Mouse (Mus musculus) liver, embryonic 16.5 days (tissue): ENCODE data around the gene Olfr160. TPM values are rescaled to one million over a fixed set of nuclear protein-coding genes. Genes with fewer than 3 reads are reported as not detected.

ENCODE experiments used
- ATAC-seq: fragments of 200-750 bp; cut with Nextera tagmentation; 2 replicates; pipeline ENCODE4 v1.8.0; 2017; ENCODE audit warnings: low read depth, mild to moderate bottlenecking, moderate number of reproducible peaks, moderate library complexity
- H3K27ac ChIP-seq: fragments of 300-500 bp; sonication (generic); 2 replicates; pipeline ENCODE4 v1.5.1; 2014; ENCODE audit warnings: mild to moderate bottlenecking, low read length
- H3K27me3 ChIP-seq: fragments of 300-500 bp; sonication (generic); 2 replicates; pipeline ENCODE4 v1.6.1; 2014; ENCODE audit warnings: low read depth, low read length, mixed read lengths; ENCODE audit not compliant: control insufficient read depth, insufficient read depth
- H3K36me3 ChIP-seq: fragments of 300-500 bp; sonication (generic); 2 replicates; pipeline ENCODE4 v1.6.1; 2014; ENCODE audit warnings: mild to moderate bottlenecking; ENCODE audit not compliant: control insufficient read depth, insufficient read depth
- H3K4me1 ChIP-seq: fragments of 300-500 bp; sonication (generic); 2 replicates; pipeline ENCODE4 v1.6.1; 2014; ENCODE audit warnings: low read depth, low read length, mixed read lengths; ENCODE audit not compliant: control insufficient read depth
- H3K4me2 ChIP-seq: fragments of 300-500 bp; sonication (generic); 2 replicates; pipeline ENCODE4 v1.6.1; 2014; ENCODE audit warnings: low read depth, low read length, mixed read lengths
- H3K4me3 ChIP-seq: fragments of 300-500 bp; sonication (generic); 2 replicates; pipeline ENCODE4 v1.5.1; 2014; ENCODE audit warnings: low read depth, mild to moderate bottlenecking, low read length
- H3K9ac ChIP-seq: fragments of 300-500 bp; sonication (generic); 2 replicates; pipeline ENCODE4 v1.6.1; 2014; ENCODE audit warnings: low read depth, low read length
- H3K9me3 ChIP-seq: fragments of 300-500 bp; sonication (generic); replicated peaks from 2 replicates; pipeline ENCODE4 v1.6.1; 2016; ENCODE audit warnings: low read length; ENCODE audit not compliant: control insufficient read depth
- WGBS: fragments of 180-500 bp; shearing (Covaris S2); extraction: QIAGEN DNeasy Blood & Tissue Kit; methylation state at CpG from one replicate; pipeline ENCODE4 v1.1.7; 2014; ENCODE audit not compliant: insufficient replicate concordance; 5-methylcytosine and 5-hydroxymethylcytosine counted together
- polyA plus RNA-seq: library from polyadenylated mRNA; unstranded; fragments of >200 nt; fragmentation: Nextera tagmentation; extraction: Ambion mirVana; gene quantifications from 2 replicates; pipeline ENCODE4 v1.2.1, GENCODE M21; 2015

Gene Olfr160
- polyA plus RNA-seq, 1 experiment from 2014 or later: not detected

- 20% methylated on average over 3 of the region's 3 CpGs for WGBS
- Histone ChIP-seq H3K27ac (no peak overlapping the region), H3K36me3 (no peaks in the 10 kb centered on the region), H3K9ac (no peak overlapping the region), H3K4me3 (no peak overlapping the region), H3K4me2 (no peak overlapping the region), H3K4me1 (no peaks in the 10 kb centered on the region), H3K9me3 (no peaks in the 10 kb centered on the region), H3K27me3 (no peaks in the 10 kb centered on the region)
- ATAC-seq: no peak
These were observed 28.1 kb downstream of the Olfr160 start for GRCm38 (mm10) chr9:37687941-37688303.

- 59% methylated on average over 3 of the region's 3 CpGs for WGBS
- no peaks in the 10 kb centered on the region for H3K27me3 ChIP-seq
- no peak overlapping the region for H3K27ac ChIP-seq
- no peak overlapping the region for H3K4me3 ChIP-seq
- H3K36me3 ChIP-seq: no peaks in the 10 kb centered on the region
- H3K9me3 ChIP-seq: no peaks in the 10 kb centered on the region
- H3K9ac ChIP-seq: no peak overlapping the region
- no peak for ATAC-seq
- H3K4me1 ChIP-seq: no peaks in the 10 kb centered on the region
- no peak overlapping the region for H3K4me2 ChIP-seq
These were observed 28.6 kb downstream of the Olfr160 start for GRCm38 (mm10) chr9:37687288-37687940.

DNA sequence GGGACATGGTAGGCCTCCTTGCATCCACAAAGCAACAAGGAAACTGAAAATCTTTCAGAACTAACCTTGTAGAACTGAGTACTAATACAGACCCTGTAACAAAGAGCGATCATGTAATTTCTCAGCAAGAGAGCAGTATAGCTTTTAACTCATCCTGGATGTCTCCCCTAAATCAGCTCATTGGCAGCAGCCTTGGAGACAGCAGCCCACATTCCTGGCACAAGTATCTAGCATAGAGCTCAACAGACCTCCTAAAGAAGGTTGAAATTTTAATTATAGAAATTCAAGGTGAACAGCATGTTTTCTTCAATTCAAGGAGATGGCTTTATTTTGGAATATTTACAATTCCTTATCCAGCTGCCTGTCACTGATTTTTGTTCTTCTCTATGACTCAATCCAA is 34.9 kb downstream of the Olfr160 start:
- H3K27me3 ChIP-seq: no peaks in the 10 kb centered on the region
- 70% methylated on average over 1 of the region's 1 CpGs for whole genome bisulfite sequencing
- no peak overlapping the region for H3K4me2 ChIP-seq
- H3K4me1 ChIP-seq: no peaks in the 10 kb centered on the region
- no peaks in the 10 kb centered on the region for H3K36me3 ChIP-seq
- no peak overlapping the region for H3K4me3 ChIP-seq
- no peak for ATAC-seq
- no peaks in the 10 kb centered on the region for H3K9me3 ChIP-seq
- H3K27ac ChIP-seq: no peak overlapping the region
- H3K9ac ChIP-seq: no peak overlapping the region

DNA sequence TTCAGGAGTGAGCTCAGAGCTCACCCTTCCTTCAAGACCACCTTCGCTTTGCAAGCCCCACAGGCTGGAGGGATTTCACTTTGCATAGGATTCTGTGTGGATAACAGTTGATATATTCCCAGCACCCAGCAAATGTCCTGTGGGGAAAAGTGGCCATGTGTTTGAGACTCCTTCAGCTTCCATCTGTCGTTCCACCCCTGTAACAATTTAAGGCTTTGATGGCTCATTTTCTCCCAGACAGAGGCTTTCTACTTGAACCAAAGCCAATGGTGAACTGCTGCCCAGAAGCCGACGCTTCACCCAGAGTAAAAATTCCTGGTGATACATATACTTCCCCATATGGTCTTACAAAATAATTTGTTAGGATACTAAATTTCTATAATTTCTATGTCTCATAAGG is 40.8 kb downstream of the Olfr160 start:
- no peaks in the 10 kb centered on the region for H3K9me3 ChIP-seq
- no peak for ATAC-seq

GRCm38 (mm10) chr9:37670261-37670660 is 45.8 kb downstream of the Olfr160 start:
- no peak overlapping the region for H3K27ac ChIP-seq
- H3K36me3 ChIP-seq: no peaks in the 10 kb centered on the region
- H3K4me1 ChIP-seq: no peaks in the 10 kb centered on the region
- H3K9ac ChIP-seq: no peak overlapping the region
- 57% methylated on average over 3 of the region's 3 CpGs for WGBS
- no peak overlapping the region for H3K4me3 ChIP-seq
- H3K4me2 ChIP-seq: no peak overlapping the region
- H3K27me3 ChIP-seq: no peaks in the 10 kb centered on the region
- no peaks in the 10 kb centered on the region for H3K9me3 ChIP-seq
- ATAC-seq: no peak

More for the DNA sequence above, 40.8 kb downstream of the Olfr160 start:
- Histone ChIP-seq H3K27me3 (no peaks in the 10 kb centered on the region), H3K36me3 (no peaks in the 10 kb centered on the region), H3K4me2 (no peak overlapping the region), H3K9ac (no peak overlapping the region), H3K4me1 (no peaks in the 10 kb centered on the region), H3K27ac (no peak overlapping the region), H3K4me3 (no peak overlapping the region)
- WGBS: 70% methylated on average over 4 of the region's 4 CpGs

GRCm38 (mm10) chr9:37669678-37670077 is 46.4 kb downstream of the Olfr160 start:
- no peak for ATAC-seq
- no peaks in the 10 kb centered on the region for H3K4me1 ChIP-seq
- WGBS: 49% methylated on average over 4 of the region's 4 CpGs
- H3K27me3 ChIP-seq: no peaks in the 10 kb centered on the region
- H3K9ac ChIP-seq: no peak overlapping the region
- no peak overlapping the region for H3K4me3 ChIP-seq
- H3K9me3 ChIP-seq: no peaks in the 10 kb centered on the region
- H3K4me2 ChIP-seq: no peak overlapping the region
- no peaks in the 10 kb centered on the region for H3K36me3 ChIP-seq
- H3K27ac ChIP-seq: no peak overlapping the region

GRCm38 (mm10) chr9:37669115-37669514 is 46.9 kb downstream of the Olfr160 start, which contains the start of gene Panx3:
TSS of gene Panx3 (minus strand) at chr9:37669235.
- no peak within 1 kb of the TSS for H3K27ac ChIP-seq
- no peak for ATAC-seq
- no peaks in the 10 kb centered on the region for H3K36me3 ChIP-seq
- no peak within 1 kb of the TSS for H3K4me3 ChIP-seq
- no peaks in the 10 kb centered on the region for H3K9me3 ChIP-seq
- H3K9ac ChIP-seq: no peak within 1 kb of the TSS
- H3K4me2 ChIP-seq: no peak within 1 kb of the TSS
- WGBS: 54% methylated on average over 6 of the region's 6 CpGs
- H3K4me1 ChIP-seq: no peaks in the 10 kb centered on the region
- H3K27me3 ChIP-seq: no peaks in the 10 kb centered on the region

DNA sequence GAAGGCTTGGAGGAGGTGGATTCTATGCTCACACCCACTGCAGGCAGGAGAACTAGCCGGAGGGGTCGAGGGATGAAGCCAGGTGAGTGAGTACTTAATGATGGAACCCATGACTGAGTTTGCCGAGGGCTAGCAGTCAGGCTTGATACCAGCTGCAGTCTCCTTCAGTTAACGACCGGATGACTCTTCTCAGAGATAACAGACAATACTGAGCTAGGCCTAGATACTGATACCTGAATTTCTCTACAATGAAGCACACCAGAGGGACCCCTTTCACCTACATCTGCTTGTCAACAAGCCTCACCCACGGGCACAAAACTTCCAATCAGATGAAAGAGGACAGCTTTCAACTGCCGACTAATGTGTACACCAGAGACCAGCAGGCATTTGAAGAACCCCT is 50.0 kb downstream of the Olfr160 start:
- Histone ChIP-seq H3K36me3 (no peaks in the 10 kb centered on the region), H3K27me3 (no peaks in the 10 kb centered on the region), H3K27ac (no peak overlapping the region), H3K4me3 (no peak overlapping the region), H3K9me3 (no peaks in the 10 kb centered on the region), H3K9ac (no peak overlapping the region), H3K4me1 (no peaks in the 10 kb centered on the region), H3K4me2 (no peak overlapping the region)
- no peak for ATAC-seq
- 43% methylated on average over 7 of the region's 7 CpGs for WGBS

GRCm38 (mm10) chr9:37664604-37665003 is 51.4 kb downstream of the Olfr160 start:
- Histone ChIP-seq H3K4me1 (no peaks in the 10 kb centered on the region), H3K27me3 (no peaks in the 10 kb centered on the region), H3K27ac (no peak overlapping the region), H3K9me3 (no peaks in the 10 kb centered on the region), H3K9ac (no peak overlapping the region), H3K36me3 (no peaks in the 10 kb centered on the region), H3K4me2 (no peak overlapping the region), H3K4me3 (no peak overlapping the region)
- 44% methylated on average over 2 of the region's 2 CpGs for WGBS
- no peak for ATAC-seq
